Mouse (Mus musculus) layer of hippocampus, postnatal 10 days (tissue): Measurements from ENCODE around the gene Nmnat2. TPM values are rescaled to one million over a fixed set of nuclear protein-coding genes. Genes with fewer than 3 reads are reported as not detected.

Experiments
- DNase-seq, 2 experiments: peaks; one replicate each; pipeline ENCODE4 v3.0.0; 2021; ENCODE audit warnings: low spot score in 2 of 2
- total RNA-seq, 2 experiments: library from RNA; stranded (reverse); gene quantifications; 2 replicates each; pipeline ENCODE4 v1.2.3; 2021

Nmnat2 gene
- total RNA-seq, 2 experiments from 2014 or later: 99.2 to 106 TPM

- DNase-seq: no peak
Measured at GRCm38 (mm10) chr1:152983416-152983815, 28.6 kb downstream of the Nmnat2 start.

- DNase-seq: no peak
Measured at GRCm38 (mm10) chr1:152986981-152987380, 32.2 kb downstream of the Nmnat2 start.

DNA sequence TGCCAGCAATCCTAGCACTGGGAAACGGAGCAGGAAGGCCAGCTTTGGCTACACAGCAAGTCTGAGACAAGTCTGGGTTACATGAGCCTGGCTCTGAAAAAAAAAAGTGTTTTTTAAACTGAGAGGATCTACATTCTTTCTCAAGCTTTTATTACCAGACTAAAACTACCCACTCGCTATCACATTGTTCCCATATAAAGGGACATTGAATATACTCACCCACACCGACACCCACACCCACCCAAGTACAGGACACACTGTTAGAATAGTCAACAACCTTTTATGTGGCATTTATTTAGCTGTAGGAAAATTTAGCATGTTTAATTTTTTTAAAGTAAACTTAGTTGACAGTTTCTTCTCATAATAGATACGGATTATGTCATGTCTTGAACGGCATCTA is 35.3 kb downstream of the Nmnat2 start:
- DNase-seq: no peak

GRCm38 (mm10) chr1:152992271-152993134 is 37.7 kb downstream of the Nmnat2 start:
- no peak for DNase-seq

GRCm38 (mm10) chr1:152993803-152994202 is 39.0 kb downstream of the Nmnat2 start:
- DNase-seq: no peak

DNA sequence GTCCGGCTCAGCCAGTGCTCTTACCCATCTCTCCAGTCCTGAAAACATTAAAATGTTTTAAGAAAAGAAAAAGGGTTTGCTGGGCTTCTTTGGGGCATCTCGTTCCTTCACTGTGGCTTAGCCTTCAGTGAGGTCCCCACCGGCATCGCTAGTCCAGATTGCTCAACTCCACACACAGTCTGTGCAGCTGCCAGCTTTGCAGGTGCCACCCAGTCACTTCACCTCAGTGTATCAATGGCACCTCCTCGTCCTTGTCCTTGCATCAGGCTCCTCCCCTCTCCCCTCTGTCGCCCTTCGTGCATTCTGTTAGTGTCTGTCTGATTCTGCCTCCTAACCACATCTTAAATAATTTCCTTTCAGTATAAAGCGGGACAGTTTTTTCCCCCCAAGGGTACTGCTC is 45.2 kb downstream of the Nmnat2 start:
- DNase-seq: no peak

GRCm38 (mm10) chr1:153000486-153001228 is 45.9 kb downstream of the Nmnat2 start:
- peak in 1 of 2 experiments; percentile 54 for DNase-seq

DNA sequence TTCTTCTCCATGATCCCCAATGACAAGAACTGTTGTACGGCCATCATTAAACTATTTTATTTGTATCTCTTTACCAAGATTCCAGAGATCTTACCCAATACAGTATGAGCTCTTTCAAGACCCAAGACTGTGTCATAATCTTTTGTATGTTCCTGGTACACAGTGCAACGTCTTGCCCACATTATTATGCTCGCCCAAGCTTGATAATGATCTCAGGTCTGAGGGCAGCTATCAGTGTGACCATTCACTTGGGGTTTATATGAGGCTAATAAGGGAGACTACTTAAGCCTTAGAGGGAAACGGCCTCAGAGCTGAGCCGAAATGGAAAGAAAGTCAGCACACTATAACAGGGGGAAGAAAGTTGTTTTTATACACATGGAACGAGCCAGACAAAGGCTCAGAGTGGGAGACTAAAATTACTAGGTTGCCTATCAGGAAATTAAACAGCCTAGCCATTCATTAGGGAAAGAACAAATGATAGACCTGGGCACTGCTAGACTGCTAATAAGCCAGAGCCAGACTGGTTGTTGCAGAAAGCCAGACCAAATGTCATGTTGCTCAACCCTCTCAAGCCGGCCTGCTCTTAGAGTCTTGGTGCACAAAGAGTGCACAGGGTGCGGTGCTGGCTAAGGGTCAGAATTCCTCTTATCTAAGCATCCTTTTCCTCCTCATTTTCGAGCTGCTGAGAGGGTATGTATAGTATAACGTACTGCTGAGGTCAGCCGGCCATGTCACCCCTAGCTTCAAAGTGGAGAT is 47.7 kb downstream of the Nmnat2 start:
- no peak for DNase-seq

GRCm38 (mm10) chr1:153004472-153004871 is 49.7 kb downstream of the Nmnat2 start:
- no peak for DNase-seq

DNA sequence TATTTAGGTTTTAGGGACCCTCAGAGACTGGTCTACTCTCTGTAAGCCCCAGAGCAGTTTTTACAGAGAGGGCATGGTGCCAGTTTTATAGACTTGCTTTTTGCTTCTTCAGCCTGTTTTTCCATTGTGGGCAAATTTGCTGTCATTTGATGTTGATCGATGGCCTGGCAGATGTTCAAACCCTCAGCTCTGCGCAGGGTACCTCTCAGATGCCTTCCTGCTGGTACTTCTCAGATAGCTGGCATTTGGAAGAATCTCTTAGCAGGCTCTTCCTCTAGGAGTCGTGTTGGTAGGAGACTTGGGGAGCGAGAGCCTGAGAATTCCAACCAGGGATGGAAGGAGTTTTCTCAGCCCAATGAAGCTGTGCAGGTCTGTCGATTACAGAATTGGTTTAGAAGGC is 51.3 kb downstream of the Nmnat2 start:
- DNase-seq: no peak

GRCm38 (mm10) chr1:153006761-153007160 is 52.0 kb downstream of the Nmnat2 start:
- no peak for DNase-seq

DNA sequence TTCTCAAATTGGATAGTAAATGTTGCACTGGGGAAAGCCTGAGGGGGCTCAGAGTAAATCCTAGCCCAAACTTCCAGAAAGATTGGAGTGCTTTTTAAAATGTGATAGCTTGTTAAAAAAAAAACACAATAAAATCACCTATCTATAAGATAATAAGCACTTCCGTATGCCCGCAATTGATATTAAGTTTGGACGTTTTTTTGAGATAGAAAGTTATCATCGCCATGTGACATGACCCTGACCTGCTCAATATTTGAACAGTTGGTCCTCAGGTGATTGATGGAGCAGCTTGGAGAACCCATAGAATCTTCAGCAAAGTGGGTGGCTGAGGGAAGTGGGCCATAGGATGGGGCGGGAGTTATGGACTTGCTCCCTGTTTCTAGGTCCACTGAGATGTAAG is 52.5 kb downstream of the Nmnat2 start:
- DNase-seq: no peak

DNA sequence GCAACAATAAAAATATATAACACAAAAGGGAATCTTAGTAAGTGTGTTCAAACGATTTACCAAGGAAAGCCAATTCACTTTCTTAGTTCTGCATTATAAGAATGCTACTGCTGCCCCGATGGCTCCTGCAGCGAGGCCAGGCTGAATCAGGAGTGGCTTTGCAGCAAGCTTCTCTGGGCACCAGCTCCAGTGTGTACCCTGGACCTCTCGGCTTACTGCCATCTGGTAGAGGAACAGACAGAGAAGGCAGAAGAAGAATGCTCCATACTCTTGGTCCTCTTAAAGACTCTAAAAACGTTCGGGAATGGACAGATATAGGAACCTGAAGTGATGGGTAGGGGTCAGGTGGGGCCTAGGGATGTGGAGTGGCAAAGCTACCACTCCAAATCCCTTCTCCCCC is 53.0 kb downstream of the Nmnat2 start:
- no peak for DNase-seq

GRCm38 (mm10) chr1:153009338-153009737 is 54.5 kb downstream of the Nmnat2 start:
- no peak for DNase-seq

GRCm38 (mm10) chr1:153010353-153011351 is 55.9 kb downstream of the Nmnat2 start:
- no peak for DNase-seq

DNA sequence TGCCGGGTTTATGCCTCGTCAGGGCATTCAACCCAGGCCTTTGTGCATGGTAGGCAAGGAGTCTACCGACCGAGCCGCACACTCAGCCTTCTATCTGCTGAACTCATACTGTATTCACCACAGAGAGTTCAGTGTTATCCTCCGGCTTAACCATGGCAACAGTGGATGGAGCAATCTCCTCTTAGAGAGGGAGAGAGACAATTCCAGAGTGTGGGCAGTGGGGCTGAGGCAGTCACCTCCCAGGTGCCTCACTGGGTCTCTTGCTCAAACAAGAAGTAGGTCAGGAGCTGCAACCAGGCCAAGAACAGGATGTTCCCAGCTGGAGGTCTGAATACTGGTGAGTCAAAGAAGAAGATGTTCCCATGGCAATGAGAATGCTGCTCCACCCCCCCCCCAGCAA is 56.8 kb downstream of the Nmnat2 start:
- peak in 1 of 2 experiments; percentile 41 for DNase-seq

GRCm38 (mm10) chr1:153013541-153014288 is 58.9 kb downstream of the Nmnat2 start:
- DNase-seq: no peak

- peak in 1 of 2 experiments; percentile 39 for DNase-seq
Measured at GRCm38 (mm10) chr1:153014431-153015186, 59.8 kb downstream of the Nmnat2 start.
